23 mouse cellular contexts compared by ENCODE assay signal in the genomic region with DNA sequence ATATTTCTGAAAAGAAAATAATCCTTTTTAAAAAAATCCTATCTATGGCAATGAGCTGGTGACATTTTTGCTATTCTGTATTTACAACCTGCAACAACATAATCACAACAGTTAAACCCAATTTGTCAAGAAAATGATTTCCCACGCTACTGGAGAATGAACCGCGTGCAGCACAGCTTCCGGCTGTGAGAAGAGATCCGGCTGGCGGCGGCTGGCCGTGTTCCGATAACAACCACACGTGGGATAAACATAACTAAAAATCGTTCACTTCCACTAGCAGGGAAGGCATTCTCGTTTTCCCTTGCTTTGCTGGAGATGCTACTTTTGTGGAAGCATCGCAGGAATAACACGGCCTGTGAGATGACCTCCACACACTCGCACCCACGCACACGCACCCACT.
DNase-seq lines count a peak whose midpoint lies in the region; ATAC-seq and TF ChIP-seq lines count a peak whose summit lies in the region.
"Had no signal": no experiment of that assay in that cellular context is flagged by ENCODE, and none has a peak within 500 bp of the region (broad histone marks: within the 10 kb centered on the region; RNA-seq: fewer than 3 reads in every experiment).

No protein-coding gene starts in this region.

- no peaks in the 10 kb centered on the region for H3K36me3 ChIP-seq in intestine, embryonic 14.5 days (ENCODE audit: control insufficient read depth, insufficient read depth, low read length)
- H3K36me3 ChIP-seq in intestine, postnatal 0 days (ENCODE audit: control insufficient read depth, insufficient read depth), result no peaks in the 10 kb centered on the region
- H3K36me3 ChIP-seq in midbrain, embryonic 11.5 days (ENCODE audit: control insufficient read depth, insufficient read depth, low read length), result no peaks in the 10 kb centered on the region
- no peaks in the 10 kb centered on the region for H3K36me3 ChIP-seq in midbrain, embryonic 15.5 days (replicated peaks)
- no peaks in the 10 kb centered on the region for H3K36me3 ChIP-seq in midbrain, embryonic 16.5 days (ENCODE audit: control insufficient read depth, insufficient read depth, low read length)
- H3K36me3 ChIP-seq: embryonic facial prominence, embryonic 15.5 days; forebrain, embryonic 10.5 days; heart, embryonic 13.5 days had no signal

- TF ChIP-seq CTCF in intestine, postnatal 0 days (IDR thresholded peaks at IDR 0.05; ENCODE audit: low read depth), result no peak

- ATAC-seq in intestine, embryonic 14.5 days (replicated peaks; ENCODE audit: low FRiP score, low TSS enrichment, low read depth), result no peak
- ATAC-seq in intestine, postnatal 0 days, result no peak
- ATAC-seq in midbrain, embryonic 11.5 days (ENCODE audit: low FRiP score), result no peak
- no peak for ATAC-seq in midbrain, embryonic 15.5 days (replicated peaks)
- ATAC-seq in midbrain, embryonic 16.5 days, result no peak
- ATAC-seq: CD4-positive, CD25-positive, alpha-beta regulatory T cell, adult 4 months; forebrain, embryonic 14.5 days had no signal

- H3K27ac ChIP-seq in intestine, embryonic 14.5 days (ENCODE audit: low read depth), result no peak overlapping the region
- no peak overlapping the region for H3K27ac ChIP-seq in intestine, postnatal 0 days (ENCODE audit: low read depth, low read length)
- no peak overlapping the region for H3K27ac ChIP-seq in midbrain, embryonic 11.5 days (ENCODE audit: low read depth, low read length)
- H3K27ac ChIP-seq in midbrain, embryonic 15.5 days, result no peak overlapping the region
- no peak overlapping the region for H3K27ac ChIP-seq in midbrain, embryonic 16.5 days (ENCODE audit: low read length)
- H3K27ac ChIP-seq: embryonic facial prominence, embryonic 15.5 days; forebrain, embryonic 10.5 days; heart, embryonic 13.5 days had no signal

- peak; percentile 44 for DNase-seq in intestine, embryonic 14.5 days (ENCODE audit: low spot score)
- peak; percentile 40 to 54 for DNase-seq in kidney, postnatal 4 days
- DNase-seq in kidney, adult 8-10 months, result no peak
- peak; percentile 12 for DNase-seq in midbrain, embryonic 11.5 days (ENCODE audit: low spot score, missing footprints)
- DNase-seq in ZHBTc4 (ENCODE audit: low read depth, low spot score), result peak; percentile 35
- DNase-seq: adrenal gland, postnatal 10 days; B cell, adult 2 months; cerebellum, adult 11 months; cerebellum, adult 8-10 months; cerebellum, postnatal 14 days; embryo, embryonic 11 days; gastrocnemius, postnatal 36 days; heart, adult 11 months; heart, postnatal 36 days had no signal

- no peak overlapping the region for H3K4me2 ChIP-seq in intestine, embryonic 14.5 days (ENCODE audit: low read length)
- no peak overlapping the region for H3K4me2 ChIP-seq in intestine, postnatal 0 days (replicated peaks; ENCODE audit: low read depth)
- no peak overlapping the region for H3K4me2 ChIP-seq in midbrain, embryonic 11.5 days
- no peak overlapping the region for H3K4me2 ChIP-seq in midbrain, embryonic 15.5 days
- no peak overlapping the region for H3K4me2 ChIP-seq in midbrain, embryonic 16.5 days (ENCODE audit: low read length)
- H3K4me2 ChIP-seq: embryonic facial prominence, embryonic 15.5 days; heart, embryonic 13.5 days had no signal

- no peaks in the 10 kb centered on the region for H3K9me3 ChIP-seq in intestine, embryonic 14.5 days (ENCODE audit: control insufficient read depth, low read length)
- H3K9me3 ChIP-seq in intestine, postnatal 0 days (ENCODE audit: control insufficient read depth), result no peaks in the 10 kb centered on the region
- H3K9me3 ChIP-seq in midbrain, embryonic 11.5 days (ENCODE audit: control insufficient read depth, low read length), result no peaks in the 10 kb centered on the region
- no peaks in the 10 kb centered on the region for H3K9me3 ChIP-seq in midbrain, embryonic 15.5 days
- H3K9me3 ChIP-seq in midbrain, embryonic 16.5 days (replicated peaks; ENCODE audit: control insufficient read depth, low read length, poor library complexity, severe bottlenecking), result no peaks in the 10 kb centered on the region
- H3K9me3 ChIP-seq: embryonic facial prominence, embryonic 15.5 days; forebrain, embryonic 10.5 days; heart, embryonic 13.5 days had no signal

- H3K4me1 ChIP-seq in intestine, embryonic 14.5 days (replicated peaks; ENCODE audit: control insufficient read depth, insufficient read depth, low read length), result no peaks in the 10 kb centered on the region
- no peaks in the 10 kb centered on the region for H3K4me1 ChIP-seq in intestine, postnatal 0 days (replicated peaks; ENCODE audit: control insufficient read depth, insufficient read depth, low read length)
- no peaks in the 10 kb centered on the region for H3K4me1 ChIP-seq in midbrain, embryonic 11.5 days (ENCODE audit: control insufficient read depth, insufficient read depth, low read length)
- H3K4me1 ChIP-seq in midbrain, embryonic 15.5 days, result no peaks in the 10 kb centered on the region
- H3K4me1 ChIP-seq in midbrain, embryonic 16.5 days (ENCODE audit: control insufficient read depth, insufficient read depth, low read length), result no peaks in the 10 kb centered on the region
- H3K4me1 ChIP-seq: embryonic facial prominence, embryonic 15.5 days; heart, embryonic 13.5 days had no signal

- no peaks in the 10 kb centered on the region for H3K27me3 ChIP-seq in intestine, embryonic 14.5 days (replicated peaks; ENCODE audit: control insufficient read depth, insufficient read depth, low read length)
- no peaks in the 10 kb centered on the region for H3K27me3 ChIP-seq in intestine, postnatal 0 days (replicated peaks; ENCODE audit: control insufficient read depth, insufficient read depth, low read length)
- H3K27me3 ChIP-seq in midbrain, embryonic 11.5 days (ENCODE audit: control insufficient read depth, insufficient read depth, low read length), result no peaks in the 10 kb centered on the region
- H3K27me3 ChIP-seq in midbrain, embryonic 15.5 days (replicated peaks), result no peaks in the 10 kb centered on the region
- H3K27me3 ChIP-seq in midbrain, embryonic 16.5 days (ENCODE audit: control insufficient read depth, insufficient read depth, low read depth, low read length), result no peaks in the 10 kb centered on the region
- H3K27me3 ChIP-seq: embryonic facial prominence, embryonic 15.5 days; heart, embryonic 13.5 days had no signal

- H3K9ac ChIP-seq in intestine, embryonic 14.5 days (ENCODE audit: low read length), result no peak overlapping the region
- H3K9ac ChIP-seq in intestine, postnatal 0 days (ENCODE audit: low read depth, low read length), result no peak overlapping the region
- no peak overlapping the region for H3K9ac ChIP-seq in midbrain, embryonic 11.5 days (ENCODE audit: low read length)
- H3K9ac ChIP-seq in midbrain, embryonic 15.5 days, result no peak overlapping the region
- H3K9ac ChIP-seq in midbrain, embryonic 16.5 days (ENCODE audit: low read depth, low read length), result no peak overlapping the region
- H3K9ac ChIP-seq: embryonic facial prominence, embryonic 15.5 days; heart, embryonic 13.5 days had no signal

- no peak overlapping the region for H3K4me3 ChIP-seq in intestine, embryonic 14.5 days (ENCODE audit: low read depth, low read length)
- no peak overlapping the region for H3K4me3 ChIP-seq in intestine, postnatal 0 days (ENCODE audit: low read depth, low read length)
- H3K4me3 ChIP-seq in midbrain, embryonic 11.5 days (ENCODE audit: low read depth, low read length), result no peak overlapping the region
- no peak overlapping the region for H3K4me3 ChIP-seq in midbrain, embryonic 15.5 days
- no peak overlapping the region for H3K4me3 ChIP-seq in midbrain, embryonic 16.5 days (ENCODE audit: low read depth, low read length)
- H3K4me3 ChIP-seq: embryonic facial prominence, embryonic 15.5 days; erythroblast, embryonic 14.5 days; forebrain, embryonic 10.5 days; heart, embryonic 13.5 days had no signal

- 73% methylated on average over 17 of the region's 17 CpGs for WGBS in intestine, embryonic 14.5 days
- 79% methylated on average over 17 of the region's 17 CpGs for WGBS in intestine, postnatal 0 days
- WGBS in midbrain, embryonic 11.5 days, result 92% methylated on average over 17 of the region's 17 CpGs
- 89% methylated on average over 17 of the region's 17 CpGs for WGBS in midbrain, embryonic 15.5 days
- WGBS in midbrain, embryonic 16.5 days, result 90% methylated on average over 17 of the region's 17 CpGs

Comparison
In these comparisons a context has a peak if more than half of its experiments do, and no peak if none do; other contexts are left out.
1. DNase-seq: peak in intestine, embryonic 14.5 days (single experiment), kidney, postnatal 4 days (2 of 2), midbrain, embryonic 11.5 days (single experiment) and ZHBTc4 (single experiment); none in kidney, adult 8-10 months (0 of 2).